Mouse (Mus musculus): ENCODE measurements at regions not wholly inside any gene's neighbourhood (a gene's known extent, or its start where the extent isn't known, plus 50 kb on each side); places are given as distances from the start of the nearest gene placed in this dataset.

DNA sequence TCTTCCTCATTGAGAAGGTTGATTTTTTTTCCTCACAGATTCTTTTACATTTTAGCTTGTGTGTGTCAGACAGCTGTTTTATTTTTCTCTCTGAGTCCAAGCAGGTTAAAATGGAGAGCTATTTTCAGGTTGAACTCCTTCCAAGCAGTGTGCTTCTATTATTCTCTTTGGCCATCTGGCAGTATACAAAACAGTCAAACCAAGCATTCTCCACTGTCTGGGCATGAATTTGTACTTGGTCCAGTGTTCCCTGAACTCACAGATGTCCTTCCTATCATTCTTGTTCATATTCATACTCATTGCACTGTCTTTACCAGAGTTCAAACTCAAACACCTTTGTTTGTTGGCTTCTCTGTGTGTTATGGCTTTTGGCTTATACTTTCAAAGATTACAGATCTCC is 264.9 kb downstream of the Tex13c1 start:
- Histone ChIP-seq H3K36me3 (ENCODE audit: control insufficient read depth, insufficient read depth) (no peaks in the 10 kb centered on the region), H3K4me2 (ENCODE audit: low read length) (no peak overlapping the region), H3K4me1 (replicated peaks; ENCODE audit: control insufficient read depth, insufficient read depth, low read length) (no peaks in the 10 kb centered on the region), H3K27ac (ENCODE audit: low read length) (no peak overlapping the region), H3K27me3 (replicated peaks; ENCODE audit: control insufficient read depth, insufficient read depth, low read length) (no peaks in the 10 kb centered on the region), H3K4me3 (replicated peaks; ENCODE audit: low read length) (no peak overlapping the region), H3K9me3 (ENCODE audit: control insufficient read depth, low read length) (no peaks in the 10 kb centered on the region), H3K9ac (replicated peaks; ENCODE audit: low read depth, low read length) (no peak overlapping the region)
- ATAC-seq = no peak

DNA sequence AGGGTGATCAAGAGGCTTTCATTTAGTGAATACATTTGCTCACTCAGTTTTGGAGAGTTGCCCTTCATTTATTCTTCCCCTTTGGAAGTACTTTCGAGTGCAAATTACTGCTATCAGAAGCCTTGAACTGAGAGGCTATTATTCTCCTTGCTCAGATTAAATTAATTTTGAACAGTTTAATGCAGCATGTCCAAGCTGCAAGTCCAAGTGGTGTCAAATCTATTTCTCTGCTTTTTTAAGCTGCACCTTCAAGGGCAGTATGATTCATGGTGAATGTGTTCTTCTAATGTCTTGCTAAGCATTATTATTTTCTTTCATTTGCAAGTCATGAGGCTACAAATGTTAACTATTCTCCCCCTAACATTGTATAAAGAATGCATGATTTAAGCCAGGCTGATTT is 293.9 kb downstream of the Tex13c1 start:
- ATAC-seq = peak; percentile 67
- WGBS = 29% methylated on average over 1 of the region's 1 CpGs
- no peak overlapping the region for H3K4me3 ChIP-seq (replicated peaks; ENCODE audit: low read length)
- no peaks in the 10 kb centered on the region for H3K27me3 ChIP-seq (replicated peaks; ENCODE audit: control insufficient read depth, insufficient read depth, low read length)
- no peaks in the 10 kb centered on the region for H3K4me1 ChIP-seq (replicated peaks; ENCODE audit: control insufficient read depth, insufficient read depth, low read length)
- no peaks in the 10 kb centered on the region for H3K9me3 ChIP-seq (ENCODE audit: control insufficient read depth, low read length)
- no peak overlapping the region for H3K27ac ChIP-seq (ENCODE audit: low read length)
- H3K4me2 ChIP-seq (ENCODE audit: low read length) = no peak overlapping the region
- no peak overlapping the region for H3K9ac ChIP-seq (replicated peaks; ENCODE audit: low read depth, low read length)
- H3K36me3 ChIP-seq (ENCODE audit: control insufficient read depth, insufficient read depth) = no peaks in the 10 kb centered on the region

Measured in forebrain, embryonic 16.5 days (tissue).